Mouse (Mus musculus) retina, adult 2 months (tissue): Measurements from ENCODE around the gene Fn1.

ENCODE experiments used
- DNase-seq: peaks from one replicate; pipeline ENCODE4 v3.0.0-alpha.2; 2012; ENCODE audit warnings: low read depth, low spot score

Fn1 gene

DNA sequence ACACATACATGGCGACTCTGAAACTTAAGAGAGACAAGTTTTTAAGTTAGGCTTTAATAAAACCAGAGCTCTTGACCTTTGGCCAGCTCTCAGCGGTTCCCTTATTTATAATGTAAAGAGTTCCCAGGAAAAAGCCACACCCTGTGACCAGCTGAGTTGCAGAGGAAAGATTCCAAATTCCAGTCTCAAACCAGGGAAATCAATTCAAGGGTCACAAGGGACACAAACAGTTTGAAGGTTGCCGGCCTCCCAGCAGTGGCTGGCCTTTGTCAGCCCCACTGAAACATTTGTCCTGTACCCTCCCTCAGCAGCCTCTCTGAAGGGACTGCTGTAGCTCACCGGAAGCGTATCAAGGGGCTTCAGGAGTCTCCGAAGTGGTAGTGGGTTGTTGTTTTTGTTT, 2.3 kb downstream of the Fn1 start:
- no peak for DNase-seq

DNA sequence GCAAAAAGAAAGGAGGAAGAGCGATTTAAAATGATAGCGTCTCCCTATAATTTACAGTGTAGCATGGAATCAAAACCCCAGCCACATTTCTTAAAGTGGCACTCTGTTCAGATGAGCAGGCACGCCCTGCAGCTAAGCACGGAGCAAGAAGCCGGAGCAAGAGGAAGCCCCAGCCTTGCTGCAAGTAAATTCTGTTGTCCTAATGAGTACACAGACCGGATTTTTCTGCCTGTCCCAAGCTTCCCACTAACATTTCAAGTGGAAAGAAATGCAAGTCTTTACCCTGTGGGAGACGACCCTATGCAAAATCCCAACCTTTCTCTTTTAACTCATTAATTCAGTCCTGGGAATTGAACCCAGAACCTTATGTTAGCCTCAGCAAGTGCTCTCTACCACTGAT, 4.8 kb downstream of the Fn1 start:
- no peak for DNase-seq

DNA sequence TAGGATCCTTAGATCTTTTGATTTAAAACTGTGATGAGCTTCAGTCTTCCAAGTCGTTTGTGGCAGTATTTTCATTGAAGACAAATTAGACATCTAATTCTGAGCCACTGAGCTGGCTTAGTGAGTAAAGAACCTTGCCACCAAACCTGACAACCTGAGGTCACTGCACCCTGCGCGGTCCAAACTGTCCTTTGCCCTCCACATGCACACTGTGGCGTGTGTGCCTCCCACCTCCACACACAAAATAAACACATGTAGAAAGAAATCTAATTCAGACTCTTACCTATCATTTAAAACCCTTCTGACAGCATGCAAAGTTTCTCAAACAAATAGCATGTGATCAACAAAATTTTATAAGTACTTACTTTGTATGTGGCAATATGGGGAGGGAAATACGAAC, 6.2 kb downstream of the Fn1 start:
- DNase-seq = no peak

DNA sequence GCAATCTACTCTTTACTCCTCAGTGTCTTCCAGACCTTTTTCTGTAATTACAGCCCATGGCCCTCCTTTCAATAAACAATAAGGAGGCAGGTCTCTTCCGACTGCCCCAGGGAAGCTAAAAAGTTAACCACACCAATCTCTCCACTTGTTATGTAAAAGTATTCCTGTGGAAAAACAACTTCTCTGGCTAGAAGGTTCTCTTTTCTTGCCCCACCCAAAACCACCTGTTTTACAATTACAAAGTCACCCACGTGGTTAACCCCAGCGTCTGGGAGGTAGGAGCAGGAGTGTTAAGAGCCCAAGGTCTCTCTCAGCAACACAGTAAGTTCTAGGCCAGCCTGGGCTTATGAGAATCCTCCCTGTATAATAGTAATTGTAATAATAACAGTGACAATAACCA, 7.0 kb downstream of the Fn1 start:
- DNase-seq = no peak

DNA sequence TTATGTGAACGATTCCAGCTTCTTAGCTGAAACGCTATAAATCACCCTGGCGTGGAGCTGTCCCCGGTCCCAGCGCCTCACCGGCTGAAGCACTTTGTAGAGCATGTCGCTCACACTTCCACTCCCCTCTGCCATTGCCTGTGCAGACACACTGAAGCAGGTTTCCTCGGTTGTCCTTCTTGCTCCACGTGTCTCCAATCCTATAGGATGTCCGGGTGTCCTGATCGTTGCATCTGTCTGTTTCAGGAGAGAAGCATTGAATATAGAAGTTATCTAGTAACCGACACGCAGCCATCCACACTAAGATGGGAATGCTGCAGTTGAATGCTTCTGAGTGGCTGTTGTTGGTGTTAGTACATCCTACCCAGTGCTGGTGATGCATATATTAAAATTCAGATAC, 7.5 kb downstream of the Fn1 start:
- DNase-seq = no peak

DNA sequence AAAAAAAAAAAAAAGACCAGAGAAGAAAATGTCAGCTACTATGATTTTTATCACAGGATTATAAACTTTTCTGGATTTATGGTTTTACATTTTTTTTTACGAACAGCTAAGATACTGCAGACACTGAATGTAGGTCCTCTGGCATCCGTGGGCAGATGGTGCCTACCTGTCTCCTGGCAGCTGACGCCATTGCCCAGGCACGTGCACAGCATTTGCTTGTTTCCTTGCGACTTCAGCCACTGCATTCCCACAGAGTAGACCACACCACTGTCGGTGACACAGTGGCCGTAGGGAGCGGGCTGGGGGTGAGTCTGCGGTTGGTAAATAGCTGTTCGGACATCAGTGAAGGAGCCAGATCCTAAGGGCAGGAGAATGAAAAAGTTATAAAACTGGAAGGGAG, 10.2 kb downstream of the Fn1 start:
- DNase-seq = no peak

DNA sequence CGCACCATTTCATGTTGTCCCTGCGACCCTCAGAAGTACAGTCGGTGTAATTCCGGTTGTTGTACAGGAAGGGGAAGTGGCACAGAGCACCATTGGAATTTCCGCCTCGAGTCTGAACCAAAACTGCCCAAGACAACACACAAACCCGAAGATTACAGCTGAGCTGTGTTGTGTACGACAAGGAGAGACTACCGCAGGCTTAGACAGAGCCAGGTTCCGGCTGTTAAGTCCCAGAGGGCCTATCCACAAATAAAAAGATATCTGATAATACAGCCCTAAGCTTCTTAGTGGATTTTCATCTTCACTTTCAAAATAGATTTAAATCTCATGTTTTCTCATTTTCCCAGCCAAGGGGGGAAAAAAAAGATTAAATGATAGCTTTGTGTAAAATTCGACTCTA, 11.8 kb downstream of the Fn1 start:
- no peak for DNase-seq

DNA sequence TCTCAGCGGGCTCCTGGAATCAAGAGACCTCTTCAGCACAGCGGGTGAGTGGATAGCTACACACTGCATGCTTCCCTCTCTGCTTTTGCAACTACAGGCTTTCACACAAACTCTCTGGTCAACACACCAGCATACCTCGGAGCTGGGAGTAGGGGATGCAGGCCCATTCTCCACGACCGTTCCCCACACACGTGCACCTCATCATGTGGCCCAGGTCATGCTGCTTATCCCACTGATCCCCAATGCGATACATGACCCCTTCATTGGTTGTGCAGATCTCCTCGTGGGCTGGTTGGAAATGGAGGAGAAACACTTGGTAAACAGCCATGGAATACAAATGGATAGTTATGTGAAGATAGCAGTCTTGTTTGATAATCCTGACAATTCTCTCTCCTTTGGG, 12.8 kb downstream of the Fn1 start:
- DNase-seq = no peak

DNA sequence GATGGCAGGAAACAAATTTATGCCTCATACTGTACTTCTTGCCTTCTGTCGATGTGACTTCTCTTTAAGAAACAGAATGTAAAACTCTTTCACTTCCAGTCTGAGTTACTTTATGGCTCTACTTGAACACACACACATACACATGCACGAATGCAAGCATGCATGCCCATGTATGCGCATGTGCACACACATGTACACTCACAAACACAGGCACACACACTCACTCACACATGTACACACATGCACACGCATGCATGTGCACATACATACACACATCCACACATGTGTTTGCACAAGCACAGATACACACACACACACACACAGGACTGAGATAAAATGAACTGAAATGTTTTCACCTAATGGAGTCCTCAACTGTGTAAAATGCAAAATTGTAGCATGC, 16.3 kb downstream of the Fn1 start:
- DNase-seq = no peak

DNA sequence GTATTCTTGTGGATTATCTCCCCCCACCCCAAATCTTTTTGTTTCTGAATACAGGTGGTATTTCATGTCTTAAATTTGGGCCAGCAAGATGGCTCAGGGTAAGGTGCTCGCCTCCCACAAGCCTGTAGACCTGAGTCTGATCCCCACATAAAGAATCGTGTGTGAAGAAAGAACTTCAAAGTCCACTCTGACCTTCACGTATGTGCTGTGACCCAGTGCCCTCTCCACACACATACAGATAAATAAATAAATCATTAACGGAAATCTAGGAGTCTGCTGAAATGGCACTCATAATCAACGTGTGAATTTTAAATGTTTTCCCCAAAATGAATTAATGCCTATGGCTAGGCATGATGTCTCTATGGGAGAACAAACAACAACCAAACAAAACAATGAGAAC, 16.9 kb downstream of the Fn1 start:
- DNase-seq = no peak

DNA sequence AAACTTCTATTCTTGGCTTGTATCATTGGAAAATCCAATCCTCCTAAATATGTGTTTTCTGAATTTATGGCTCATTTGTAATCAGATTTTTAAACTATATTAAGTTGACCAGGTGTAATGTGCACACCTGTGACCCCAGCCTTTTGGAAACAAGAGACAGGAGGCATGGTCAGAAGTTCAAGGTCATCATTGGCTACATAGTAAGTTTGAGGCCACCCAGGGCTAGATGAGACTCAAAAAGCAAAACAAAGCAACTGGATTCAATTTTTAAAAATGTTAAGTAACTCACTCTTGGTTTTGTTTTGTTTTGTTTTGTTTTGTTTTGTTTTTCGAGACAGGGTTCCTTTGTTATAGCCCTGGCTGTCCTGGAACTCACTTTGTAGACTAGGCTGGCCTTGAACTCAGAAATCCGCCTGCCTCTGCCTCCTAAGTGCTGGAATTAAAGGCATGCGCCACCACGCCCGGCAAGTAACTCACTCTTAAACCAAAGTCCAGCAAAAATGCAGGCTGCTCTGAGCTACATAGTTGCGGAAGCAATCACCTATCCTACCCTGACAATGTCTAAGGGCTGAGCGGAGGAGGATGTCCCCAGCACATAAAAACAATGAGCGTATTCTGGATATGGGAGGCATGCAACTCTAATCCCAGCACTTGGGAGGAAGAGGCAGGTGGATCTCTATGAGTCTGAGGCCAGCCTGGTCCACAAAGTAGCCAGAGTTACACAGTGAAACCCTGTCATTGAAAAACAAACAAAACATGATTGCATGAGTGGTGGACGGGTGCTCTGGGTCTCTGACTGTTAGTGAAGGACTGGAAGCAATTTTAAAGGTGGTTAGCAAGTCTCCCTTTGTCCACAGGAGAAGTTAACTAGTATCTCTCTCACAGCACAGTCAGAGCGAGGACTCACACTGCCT, 17.6 kb downstream of the Fn1 start:
- DNase-seq = no peak

DNA sequence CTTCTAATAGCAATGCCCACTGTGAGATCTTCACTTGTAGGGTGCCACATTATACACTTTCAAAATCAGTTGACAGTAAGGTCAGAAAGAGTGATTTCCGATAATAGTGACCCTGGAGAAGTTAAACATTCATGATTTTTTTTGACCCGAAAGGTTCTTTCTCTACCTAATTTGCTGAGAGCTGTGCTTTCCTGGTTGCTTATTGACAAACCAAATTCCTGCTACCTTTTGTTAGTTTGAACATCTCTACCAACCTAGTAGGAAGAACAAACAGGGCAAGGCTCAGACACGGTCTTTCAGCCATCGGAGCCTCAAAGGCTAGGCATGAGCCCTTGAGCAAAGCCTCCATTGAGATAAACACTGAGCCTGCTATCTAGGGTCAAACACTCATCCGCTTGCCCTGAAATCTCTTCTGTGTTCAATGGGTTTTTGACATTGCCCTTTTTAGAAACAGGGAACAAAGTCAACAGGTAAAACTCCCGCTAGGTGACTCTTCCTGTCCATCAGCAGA, 18.5 kb downstream of the Fn1 start:
- DNase-seq = no peak

DNA sequence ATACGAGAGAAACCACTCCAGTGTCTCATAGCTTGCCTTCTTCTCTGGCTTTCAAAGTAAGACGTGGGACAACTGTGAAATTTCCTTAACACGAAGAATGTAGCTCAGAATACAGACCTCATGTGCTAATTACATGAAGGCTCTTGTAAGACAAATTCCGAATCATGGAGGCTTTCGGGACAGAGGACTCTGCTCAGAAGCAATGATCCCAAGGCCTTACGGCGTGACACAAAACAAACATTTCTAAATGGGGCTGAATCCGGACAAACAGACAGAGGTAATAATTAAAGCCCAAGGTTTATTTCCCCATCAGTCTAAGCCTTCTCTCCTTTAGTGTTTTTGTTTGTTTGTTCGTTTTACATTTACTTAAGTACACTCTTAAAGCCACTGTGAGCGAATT, 20.6 kb downstream of the Fn1 start:
- DNase-seq = no peak

DNA sequence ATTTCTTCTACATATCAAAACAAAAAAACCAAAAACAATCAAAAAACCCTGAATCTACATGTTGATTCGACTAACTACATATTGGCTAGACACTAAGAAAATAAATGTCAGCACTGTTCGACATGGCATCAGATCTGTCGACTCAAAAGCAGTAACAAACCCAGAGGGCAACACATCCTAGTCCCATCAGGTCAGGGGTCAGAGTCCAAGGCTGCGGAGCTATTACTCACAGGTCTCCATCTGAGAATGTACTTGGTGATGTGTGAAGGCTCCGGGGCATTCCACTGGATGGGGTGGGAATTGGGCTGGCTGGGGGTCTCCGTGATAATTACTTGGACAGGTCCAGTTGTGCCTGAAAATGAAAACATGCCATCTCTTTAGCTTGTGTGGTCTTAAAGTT, 21.2 kb downstream of the Fn1 start:
- DNase-seq = no peak

DNA sequence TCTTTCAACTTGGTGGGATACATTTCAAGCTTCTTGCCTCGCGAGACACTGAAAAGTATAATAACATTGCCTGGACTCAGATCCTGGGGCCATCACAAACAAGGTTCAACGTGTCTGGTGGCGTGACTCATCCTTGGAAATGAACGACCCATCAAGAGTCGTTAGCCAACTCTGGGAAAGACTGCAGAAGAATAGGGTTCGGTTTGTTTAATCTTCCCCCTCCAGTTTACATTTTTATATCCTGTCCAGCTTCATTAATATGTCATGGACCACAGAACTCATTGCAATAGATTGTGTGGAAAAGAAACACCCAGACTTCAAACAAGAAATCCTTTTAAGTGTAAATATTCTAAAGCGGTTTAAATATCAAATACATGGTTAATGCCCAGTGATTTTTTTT, 22.8 kb downstream of the Fn1 start:
- no peak for DNase-seq

DNA sequence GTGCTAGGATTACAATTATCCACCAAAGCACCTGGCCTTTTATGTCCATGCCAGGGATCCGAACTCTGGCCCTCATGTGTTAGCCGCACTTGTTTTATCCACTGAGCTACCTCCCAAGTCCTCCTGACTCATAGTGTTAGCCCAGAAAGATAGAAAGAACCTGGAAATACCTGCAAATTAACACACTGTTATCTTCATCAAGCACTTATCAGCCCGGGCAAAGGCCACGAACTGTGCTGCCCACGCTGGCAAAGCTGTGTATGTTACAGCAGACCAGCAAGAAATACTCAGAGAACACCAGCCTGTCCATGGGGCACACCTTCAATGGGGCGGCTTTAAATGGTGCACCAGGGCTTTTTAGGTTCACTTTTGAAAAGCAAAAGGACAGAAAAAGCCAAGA, 29.4 kb downstream of the Fn1 start:
- DNase-seq = no peak

DNA sequence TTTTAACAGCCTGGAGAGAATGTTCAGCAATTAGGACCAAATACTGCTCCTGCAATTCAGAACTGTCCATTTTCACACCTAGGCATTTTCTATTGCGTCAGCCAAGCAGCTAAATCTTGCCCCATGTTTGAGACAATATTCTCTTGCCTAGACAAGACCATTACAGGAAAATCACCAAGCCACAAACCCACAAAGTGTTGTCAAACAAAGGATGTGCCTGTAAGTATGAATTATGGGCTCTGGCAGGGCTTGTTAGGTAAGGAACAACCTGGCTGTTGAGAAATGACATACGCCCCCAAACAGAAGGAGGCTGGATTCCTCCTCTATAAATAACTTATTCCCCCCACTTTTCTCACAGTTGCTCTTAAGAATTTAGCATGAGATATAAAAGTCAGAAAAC, 31.5 kb downstream of the Fn1 start:
- DNase-seq = no peak

DNA sequence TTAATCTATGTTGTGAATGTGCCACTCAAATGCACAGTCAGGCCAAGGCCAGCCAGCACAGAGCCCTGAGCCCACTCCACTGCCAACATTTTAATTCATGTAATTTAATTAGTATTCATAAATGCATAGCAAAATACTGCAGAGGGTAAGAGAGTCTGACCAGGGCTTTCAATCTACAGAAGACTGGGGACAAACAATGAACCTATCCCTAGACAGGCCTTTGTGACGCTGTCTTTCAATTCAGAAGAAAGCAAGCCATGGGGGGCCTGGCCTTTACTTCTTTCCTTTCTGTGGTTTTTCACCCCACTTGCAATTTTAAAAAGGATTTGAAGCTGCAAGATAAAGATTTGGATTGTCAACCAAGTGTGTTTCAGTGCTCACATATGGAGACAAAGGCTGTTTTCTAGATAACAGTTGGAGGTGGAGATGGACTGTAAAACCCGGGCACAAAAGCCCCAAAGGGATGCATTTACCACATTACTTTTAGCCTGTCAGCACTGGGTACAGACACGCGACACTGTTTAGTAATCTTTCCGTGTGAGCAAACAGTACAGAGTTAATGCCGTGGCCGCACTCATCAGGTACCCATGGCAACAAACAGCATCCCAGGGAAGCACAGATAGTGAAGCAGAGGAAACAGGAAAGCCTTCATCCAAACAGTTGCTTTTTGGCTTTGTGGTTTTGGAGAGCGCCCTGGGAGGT, 38.3 kb downstream of the Fn1 start:
- no peak for DNase-seq

DNA sequence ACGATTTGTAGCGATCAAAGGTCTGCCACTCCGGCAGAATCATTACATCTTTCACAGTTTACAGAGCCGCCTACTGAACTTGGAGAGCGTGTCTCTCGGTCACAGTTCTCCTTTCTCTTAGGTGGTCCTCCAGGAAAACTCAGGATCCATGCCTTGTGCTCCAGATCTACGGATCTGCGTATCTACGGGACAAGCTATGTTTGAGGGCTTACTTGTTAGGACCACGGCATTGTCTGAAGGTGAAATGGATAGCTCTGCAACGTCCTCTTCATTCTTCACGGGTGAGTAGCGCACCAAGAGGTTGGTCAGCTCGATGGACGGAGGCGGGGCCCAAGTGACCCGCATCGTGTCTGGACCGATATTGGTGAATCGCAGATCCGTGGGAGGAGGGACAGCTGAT, 40.7 kb downstream of the Fn1 start:
- DNase-seq = no peak

DNA sequence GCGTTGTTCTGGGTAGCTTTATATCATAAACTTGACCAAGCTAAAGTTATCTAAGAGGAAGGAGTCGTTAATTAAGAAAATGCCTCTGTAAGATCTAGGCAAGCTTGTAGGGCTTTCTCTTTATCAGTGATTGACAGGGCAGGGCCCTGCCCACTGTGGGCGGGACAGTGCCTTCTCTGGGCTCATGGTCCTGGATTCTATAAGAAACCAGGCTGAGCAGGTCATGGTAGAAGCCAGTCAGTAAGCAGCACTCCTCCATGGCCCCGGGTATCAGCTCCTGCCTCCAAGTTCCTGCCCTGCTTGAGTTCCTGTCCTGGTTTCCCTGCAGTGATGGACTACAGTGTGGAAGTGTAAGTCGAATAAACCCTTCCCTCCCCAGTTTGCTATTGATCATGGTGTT, 43.1 kb downstream of the Fn1 start:
- no peak for DNase-seq

DNA sequence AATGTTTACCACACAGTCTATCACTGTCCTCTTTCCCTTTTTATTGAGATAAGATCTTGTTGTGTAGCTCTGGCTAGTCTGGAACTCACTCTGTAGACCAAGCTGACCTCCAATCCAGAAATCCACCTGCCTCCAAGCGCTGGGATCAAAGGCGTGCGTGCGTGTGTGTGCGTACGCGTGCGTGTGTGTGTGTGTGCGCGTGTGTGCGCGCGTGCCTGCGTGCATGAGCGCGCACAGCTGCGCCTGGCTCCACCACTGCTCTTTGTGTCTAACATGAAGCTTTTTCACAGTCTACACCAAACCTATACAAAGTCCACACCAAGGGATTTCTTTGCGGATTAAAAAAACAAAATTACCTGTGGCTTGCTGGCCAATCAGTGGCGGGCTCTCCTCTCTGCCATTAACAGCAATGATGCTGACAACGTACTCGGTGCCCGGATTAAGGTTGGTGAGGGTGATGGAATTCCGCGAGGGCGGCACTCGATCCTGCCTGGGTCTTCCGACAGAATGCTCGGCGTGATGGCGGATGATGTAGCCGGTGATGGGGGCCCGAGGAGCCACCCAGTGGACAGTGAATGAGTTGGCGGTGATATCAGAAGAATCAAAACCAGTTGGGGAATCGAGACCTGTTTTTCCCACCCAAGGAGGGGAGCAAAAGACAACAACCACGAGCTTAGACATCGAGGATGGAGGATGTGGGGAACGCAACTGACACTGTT, 43.8 kb downstream of the Fn1 start:
- no peak for DNase-seq

DNA sequence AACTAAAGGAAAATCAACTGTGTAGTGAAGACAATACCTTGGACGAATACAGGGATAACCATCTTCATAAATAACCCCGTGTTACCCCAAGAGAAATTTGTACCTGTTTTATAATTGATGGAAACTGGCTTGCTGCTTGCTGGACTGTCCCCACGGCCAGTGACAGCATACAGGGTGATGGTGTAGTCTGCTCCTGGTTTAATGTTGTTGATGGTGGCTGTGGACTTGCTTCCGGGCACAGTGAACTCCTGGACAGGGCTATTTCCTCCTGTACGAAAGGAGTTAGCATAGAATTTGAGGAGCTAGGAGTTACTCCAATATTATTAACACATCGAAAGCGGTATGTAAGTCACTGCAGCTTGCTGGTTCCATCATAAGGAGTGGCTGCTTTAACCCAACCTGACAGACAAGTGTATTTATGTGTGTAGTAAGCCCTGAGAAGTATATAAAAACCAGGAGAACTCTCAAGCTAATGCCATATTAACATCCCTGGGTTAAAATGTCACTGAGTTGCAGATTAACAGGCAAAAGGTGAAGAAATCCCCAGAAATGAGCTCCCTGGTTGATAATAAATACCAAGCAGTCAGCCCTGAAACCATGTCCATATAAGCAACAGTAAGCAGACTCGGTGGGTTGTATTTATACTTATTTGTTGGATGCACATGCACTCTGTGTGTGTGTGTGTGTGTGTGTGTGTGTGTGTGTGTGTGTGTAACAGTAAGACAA, 46.2 kb downstream of the Fn1 start:
- no peak for DNase-seq
